Mouse (Mus musculus) small intestine, adult 2 months (tissue): ENCODE results near the gene Eps15l1. TPM values are rescaled to one million over a fixed set of nuclear protein-coding genes. Genes with fewer than 3 reads are reported as not detected.

Experiments
- H3K27ac ChIP-seq: fragments of 200-500 bp; 2 replicates; pipeline ENCODE4 v1.5.1; 2012; ENCODE audit warnings: low read depth, low read length, control low read depth, inconsistent platforms; ENCODE audit not compliant: insufficient read depth
- H3K27me3 ChIP-seq: fragments of 200-500 bp; 2 replicates; pipeline ENCODE4 v1.6.1; 2012; ENCODE audit warnings: mild to moderate bottlenecking, moderate library complexity, low read length, inconsistent platforms; ENCODE audit not compliant: control insufficient read depth, insufficient read depth
- H3K36me3 ChIP-seq: fragments of 200-500 bp; 2 replicates; pipeline ENCODE4 v1.6.1; 2012; ENCODE audit warnings: mild to moderate bottlenecking, low read length, control low read depth, inconsistent platforms; ENCODE audit not compliant: control insufficient read depth, insufficient read depth
- H3K4me1 ChIP-seq: fragments of 200-500 bp; 2 replicates; pipeline ENCODE4 v1.6.1; 2012; ENCODE audit warnings: low read length, inconsistent platforms, mixed read lengths; ENCODE audit not compliant: control insufficient read depth, insufficient read depth, insufficient read length
- H3K4me3 ChIP-seq: fragments of 200-500 bp; 2 replicates; pipeline ENCODE4 v1.5.1; 2012; ENCODE audit warnings: low read depth, mild to moderate bottlenecking, control low read depth, inconsistent platforms, low read length, moderate library complexity
- CTCF ChIP-seq: fragments of 200-500 bp; IDR thresholded peaks from 2 replicates; pipeline ENCODE4 v1.5.1; 2012; ENCODE audit warnings: low read depth, mild to moderate bottlenecking, control low read depth, inconsistent platforms, low read length, moderate library complexity, mixed read lengths; ENCODE audit not compliant: insufficient replicate concordance, insufficient read length; ENCODE audit errors: extremely low read depth
- POLR2A ChIP-seq: fragments of 200-500 bp; IDR thresholded peaks from 2 replicates; pipeline ENCODE4 v1.6.1; 2012; ENCODE audit warnings: low read depth, mild to moderate bottlenecking, control low read depth, inconsistent platforms, low read length, moderate library complexity
- WGBS: fragments of 180-500 bp; shearing (Covaris S2); methylation state at CpG from one replicate; pipeline ENCODE4 v1.1.7; 2018; 5-methylcytosine and 5-hydroxymethylcytosine counted together
- polyA plus RNA-seq: library from polyadenylated mRNA; depleted of rRNA; stranded (reverse); fragments of >200 nt; gene quantifications from 2 replicates; pipeline ENCODE4 v1.2.3, GENCODE M21; 2012

Eps15l1 gene
- polyA plus RNA-seq, 1 experiment = 27.0 TPM

DNA sequence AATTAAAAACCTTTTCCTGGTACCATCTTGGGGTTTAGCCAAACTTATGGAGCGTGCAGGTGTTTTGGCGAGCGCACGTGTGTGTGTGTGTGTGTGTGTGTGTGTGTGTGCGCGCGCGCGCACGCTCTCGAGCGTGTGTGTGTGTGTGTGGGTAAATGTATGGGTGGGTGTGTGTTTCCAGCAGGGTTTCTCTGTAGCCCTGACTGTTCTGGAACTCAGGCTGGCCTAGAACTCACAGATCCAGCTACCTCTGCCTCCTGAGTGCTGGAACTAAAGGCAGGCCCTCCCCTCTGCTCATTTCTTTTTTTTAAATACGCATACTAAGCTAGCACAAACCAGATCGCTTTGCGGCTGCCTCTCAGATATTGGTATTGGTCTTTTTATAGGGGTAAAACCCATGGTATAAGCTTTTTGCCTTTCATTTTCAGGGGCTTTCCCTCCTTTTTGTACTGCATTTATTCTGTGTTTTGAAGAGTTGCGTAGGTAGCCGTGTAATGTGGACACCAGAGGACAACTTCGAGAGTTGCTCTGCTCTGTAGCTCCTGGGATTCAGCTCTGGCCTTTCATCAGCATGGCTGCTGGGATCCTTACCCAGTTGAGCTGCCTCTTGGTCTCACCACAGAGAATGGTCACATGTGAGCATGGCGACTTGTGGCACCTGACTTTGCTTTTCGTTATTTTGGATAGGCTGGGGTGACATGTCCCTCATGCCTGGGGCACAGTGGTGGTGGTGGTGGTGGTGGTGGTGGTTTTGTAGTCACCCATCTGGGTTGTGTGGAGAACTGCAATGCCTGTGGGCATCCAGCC is 99.4 kb downstream of the Eps15l1 start:
- no peak for TF ChIP-seq CTCF
- no peak for TF ChIP-seq POLR2A
- WGBS = 84% methylated on average over 20 of the region's 20 CpGs
- no peaks in the 10 kb centered on the region for H3K36me3 ChIP-seq
- H3K4me3 ChIP-seq = peak overlapping the region; percentile 44
- peaks cover 8% of the 10 kb centered on the region for H3K4me1 ChIP-seq
- H3K27ac ChIP-seq = no peak overlapping the region
- H3K27me3 ChIP-seq = peaks cover 12% of the 10 kb centered on the region

DNA sequence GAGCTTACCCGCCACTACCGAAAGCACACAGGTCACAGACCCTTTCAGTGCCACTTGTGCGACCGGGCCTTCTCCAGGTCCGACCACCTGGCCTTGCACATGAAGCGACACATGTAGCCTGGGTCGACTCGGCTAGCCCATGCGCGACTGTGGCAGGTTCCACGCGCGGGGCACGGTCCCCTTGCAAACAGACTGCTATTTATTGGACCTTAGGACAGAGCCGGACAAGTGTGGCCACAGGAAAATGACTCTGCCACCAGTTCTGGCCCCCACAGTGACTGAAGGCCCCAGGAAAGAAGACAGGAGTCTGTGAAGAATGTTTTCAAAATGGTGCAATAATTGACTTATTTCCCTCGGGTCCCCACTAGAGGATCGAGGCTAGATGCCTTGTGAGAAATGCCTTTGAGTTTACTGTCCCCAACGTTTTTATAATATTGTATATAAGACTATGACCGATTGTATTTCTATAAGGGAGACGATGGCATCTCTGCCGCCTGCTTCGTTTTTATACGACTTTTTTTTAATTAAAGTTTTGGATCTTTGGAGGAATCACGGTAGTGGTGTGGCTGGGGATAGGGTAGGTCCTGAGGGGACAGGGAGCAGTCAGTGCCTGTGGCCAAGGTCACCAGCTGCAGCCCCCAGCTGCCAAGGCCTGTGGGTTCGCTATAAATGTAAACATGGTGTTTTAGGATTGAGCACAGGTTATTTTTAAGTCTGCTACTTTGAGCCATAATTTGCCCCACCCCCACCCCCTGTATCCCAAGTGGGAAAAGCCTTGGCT is 100.3 kb downstream of the Eps15l1 start:
- no peaks in the 10 kb centered on the region for H3K36me3 ChIP-seq
- peak overlapping the region; percentile 72 for H3K4me3 ChIP-seq
- peaks cover 12% of the 10 kb centered on the region for H3K27me3 ChIP-seq
- WGBS = 66% methylated on average over 25 of the region's 25 CpGs
- H3K4me1 ChIP-seq = peaks cover 8% of the 10 kb centered on the region
- TF ChIP-seq CTCF (no peak), POLR2A (no peak)
- H3K27ac ChIP-seq = no peak overlapping the region

- peaks cover 12% of the 10 kb centered on the region for H3K27me3 ChIP-seq
- H3K36me3 ChIP-seq = no peaks in the 10 kb centered on the region
- peak overlapping the region; percentile 72 for H3K4me3 ChIP-seq
- TF ChIP-seq POLR2A = no peak
- TF ChIP-seq CTCF = no peak
- WGBS = 8% methylated on average over 55 of the region's 55 CpGs
- H3K4me1 ChIP-seq = peaks cover 8% of the 10 kb centered on the region
- no peak overlapping the region for H3K27ac ChIP-seq
These were observed 101.1 kb downstream of the Eps15l1 start for GRCm38 (mm10) chr8:72319921-72320802.

GRCm38 (mm10) chr8:72319397-72319796 is 101.9 kb downstream of the Eps15l1 start:
- TF ChIP-seq CTCF (no peak), POLR2A (no peak)
- H3K27ac ChIP-seq = peak overlapping the region; percentile 45; the same call in 1 of the 2 replicates
- H3K27me3 ChIP-seq = peaks cover 12% of the 10 kb centered on the region

GRCm38 (mm10) chr8:72318801-72319322 is 102.4 kb downstream of the Eps15l1 start, which contains the start of gene Klf2:
Klf2 (plus strand) TSS chr8:72319033.
- Histone ChIP-seq H3K27ac (peak within 1 kb of the TSS; percentile 72), H3K4me1 (peaks cover 8% of the 10 kb centered on the region), H3K36me3 (no peaks in the 10 kb centered on the region), H3K4me3 (peak within 1 kb of the TSS; percentile 72), H3K27me3 (peaks cover 12% of the 10 kb centered on the region)
- TF ChIP-seq CTCF = no peak
- TF ChIP-seq POLR2A = peak; percentile 97
- WGBS = under 1% methylated on average over 46 of the region's 46 CpGs

More at GRCm38 (mm10) chr8:72319397-72319796, 101.9 kb downstream of the Eps15l1 start:
- 1% methylated on average over 48 of the region's 48 CpGs for WGBS
- H3K4me3 ChIP-seq = peak overlapping the region; percentile 72
- H3K36me3 ChIP-seq = no peaks in the 10 kb centered on the region
- H3K4me1 ChIP-seq = peaks cover 8% of the 10 kb centered on the region

DNA sequence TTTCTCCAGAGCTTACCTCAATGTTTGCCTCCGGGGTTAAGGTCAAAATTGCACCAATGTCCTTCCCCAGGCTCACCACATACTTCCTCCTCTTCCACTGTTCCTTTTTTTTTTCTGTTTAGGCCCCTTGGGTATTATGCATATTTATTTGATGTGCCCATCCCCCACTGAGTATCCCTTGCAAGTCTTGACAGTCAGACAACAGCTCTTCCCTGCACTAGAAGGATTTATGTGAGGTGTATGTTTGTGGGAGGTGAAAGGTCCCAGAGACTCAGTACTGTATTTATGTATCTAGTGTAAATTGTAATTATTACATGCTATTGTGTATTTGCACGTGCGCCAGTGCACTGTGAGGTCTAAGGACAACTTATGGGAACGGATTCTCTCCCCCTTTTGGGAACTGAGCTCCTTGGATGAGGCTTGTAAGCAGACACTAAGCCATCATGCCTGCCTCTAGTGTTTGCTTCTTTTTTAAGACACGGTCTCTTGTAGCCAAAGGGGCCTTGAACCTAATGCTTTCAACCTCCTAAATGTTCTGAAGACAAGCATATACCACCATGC is 103.4 kb downstream of the Eps15l1 start:
- no peak for TF ChIP-seq POLR2A
- no peak for TF ChIP-seq CTCF
- Histone ChIP-seq H3K4me1 (peaks cover 8% of the 10 kb centered on the region), H3K27ac (no peak overlapping the region), H3K4me3 (no peak overlapping the region), H3K36me3 (no peaks in the 10 kb centered on the region), H3K27me3 (peaks cover 12% of the 10 kb centered on the region)
- WGBS = 64% methylated on average over 5 of the region's 5 CpGs
